ENCODE assay signal across 8 mouse cellular contexts in genomic region chr7:134471286-134471685, GRCm38 (mm10).
DNase-seq lines count a peak whose midpoint lies in the region; ATAC-seq and TF ChIP-seq lines count a peak whose summit lies in the region.
"Had no signal": no experiment of that assay in that cellular context is flagged by ENCODE, and none has a peak within 500 bp of the region (broad histone marks: within the 10 kb centered on the region; RNA-seq: fewer than 3 reads in every experiment).

No protein-coding gene starts in this region.

- H3K4me2 ChIP-seq in liver, embryonic 13.5 days: no peak overlapping the region
- H3K4me2 ChIP-seq: embryonic facial prominence, embryonic 12.5 days had no signal

- H3K9me3 ChIP-seq in liver, embryonic 13.5 days (replicated peaks): no peaks in the 10 kb centered on the region
- H3K9me3 ChIP-seq: embryonic facial prominence, embryonic 12.5 days had no signal

- no peak for DNase-seq in left cerebral cortex, adult 2 months (ENCODE audit: extremely low spot score in 1 of 2, low spot score in 2 of 2)
- DNase-seq in left cerebral cortex, postnatal 10 days (ENCODE audit: extremely low spot score in 1 of 2, low spot score in 2 of 2): no peak
- peak; percentile 42 to 50 for DNase-seq in adrenal gland, adult 18-20 months (ENCODE audit: low spot score in 2 of 2)
- peak; percentile 22 for DNase-seq in c-Kit-positive CD71-positive TER-119-positive erythroid progenitor cells, embryonic 14.5 days (ENCODE audit: low spot score)
- peak; percentile 1 for DNase-seq in liver, embryonic 13.5 days
- no peak for DNase-seq in cerebellum, adult 9-11 months
- DNase-seq in left cerebral cortex, postnatal 36 days (ENCODE audit: low spot score in 2 of 2): no peak

- H3K4me1 ChIP-seq in liver, embryonic 13.5 days (replicated peaks): no peaks in the 10 kb centered on the region
- H3K4me1 ChIP-seq: embryonic facial prominence, embryonic 12.5 days had no signal

- H3K36me3 ChIP-seq in liver, embryonic 13.5 days: no peaks in the 10 kb centered on the region
- H3K36me3 ChIP-seq: embryonic facial prominence, embryonic 12.5 days had no signal

- H3K4me3 ChIP-seq in left cerebral cortex, adult 2 months: no peak overlapping the region
- H3K4me3 ChIP-seq in liver, embryonic 13.5 days (replicated peaks): no peak overlapping the region
- H3K4me3 ChIP-seq: embryonic facial prominence, embryonic 12.5 days had no signal

- peak; percentile 53 for TF ChIP-seq CTCF in left cerebral cortex, adult 2 months (IDR thresholded peaks at IDR 0.05)

- ATAC-seq in liver, embryonic 13.5 days (ENCODE audit: low read depth): no peak

- no peaks in the 10 kb centered on the region for H3K27me3 ChIP-seq in liver, embryonic 13.5 days
- H3K27me3 ChIP-seq: embryonic facial prominence, embryonic 12.5 days had no signal

- intact Hi-C loops in left cerebral cortex, adult 2 months (cut with DNase I): loop anchor here (5.0 kb wide), 1 partner anchor 96 kb away; no protein-coding TSS in a partner anchor
- intact Hi-C loops in left cerebral cortex, postnatal 10 days (cut with DNase I): loop anchor here (5.0 kb wide), 1 partner anchor 96 kb away; no protein-coding TSS in a partner anchor
- intact Hi-C loops in left cerebral cortex, postnatal 36 days (cut with DNase I): no loop called here

- H3K27ac ChIP-seq in left cerebral cortex, adult 2 months: no peak overlapping the region
- no peak overlapping the region for H3K27ac ChIP-seq in liver, embryonic 13.5 days
- H3K27ac ChIP-seq: embryonic facial prominence, embryonic 12.5 days had no signal

- no peak overlapping the region for H3K9ac ChIP-seq in liver, embryonic 13.5 days
- H3K9ac ChIP-seq: embryonic facial prominence, embryonic 12.5 days had no signal

- WGBS in liver, embryonic 13.5 days (ENCODE audit: insufficient replicate concordance): 12% methylated on average over 2 of the region's 2 CpGs

Comparison
In these comparisons a context has a peak if more than half of its experiments do, and no peak if none do; other contexts are left out.
1. DNase-seq: peak in adrenal gland, adult 18-20 months (2 of 2), c-Kit-positive CD71-positive TER-119-positive erythroid progenitor cells, embryonic 14.5 days (single experiment) and liver, embryonic 13.5 days (single experiment); none in left cerebral cortex, adult 2 months (0 of 2), left cerebral cortex, postnatal 10 days (0 of 2), cerebellum, adult 9-11 months (single experiment) and left cerebral cortex, postnatal 36 days (0 of 2).